Mouse (Mus musculus) limb, embryonic 10.5 days (tissue): ENCODE data around the gene Rab11fip3. TPM values are rescaled to one million over a fixed set of nuclear protein-coding genes. Genes with fewer than 3 reads are reported as not detected.
A peak's percentile ranks its signal among the peaks of the same experiment; 100 is the strongest.

ENCODE experiments used
- DNase-seq: peaks from one replicate; pipeline ENCODE4 v3.0.0-alpha.2; 2017; ENCODE audit warnings: low spot score
- H3K27ac ChIP-seq: fragments of 300-500 bp; sonication (generic); 2 replicates; pipeline ENCODE4 v1.5.1; 2016; ENCODE audit warnings: mild to moderate bottlenecking
- H3K27me3 ChIP-seq: fragments of 300-500 bp; sonication (generic); 2 replicates; pipeline ENCODE4 v1.6.1; 2016; ENCODE audit warnings: low read depth, mild to moderate bottlenecking; ENCODE audit not compliant: poor library complexity, severe bottlenecking
- H3K36me3 ChIP-seq: fragments of 300-500 bp; sonication (generic); 2 replicates; pipeline ENCODE4 v1.6.1; 2016; ENCODE audit warnings: mild to moderate bottlenecking, moderate library complexity
- H3K4me1 ChIP-seq: fragments of 300-500 bp; sonication (generic); 2 replicates; pipeline ENCODE4 v1.6.1; 2016
- H3K4me3 ChIP-seq: fragments of 300-500 bp; sonication (generic); 2 replicates; pipeline ENCODE4 v1.5.1; 2016; ENCODE audit warnings: mild to moderate bottlenecking, moderate library complexity
- H3K9me3 ChIP-seq: fragments of 300-500 bp; sonication (generic); replicated peaks from 2 replicates; pipeline ENCODE4 v1.6.1; 2016; ENCODE audit warnings: mild to moderate bottlenecking
- WGBS: fragments of 180-500 bp; shearing (Covaris S2); methylation state at CpG from one replicate; pipeline ENCODE4 v1.1.7; 2016; 5-methylcytosine and 5-hydroxymethylcytosine counted together
- polyA plus RNA-seq: library from polyadenylated mRNA; unstranded; fragments of >200 nt; fragmentation: Nextera tagmentation; extraction: Ambion mirVana; gene quantifications from 2 replicates; pipeline ENCODE4 v1.2.1, GENCODE M21; 2016

Gene Rab11fip3
- polyA plus RNA-seq, 1 experiment from 2014 or later, result 22.1 TPM

GRCm38 (mm10) chr17:26017949-26018348 lies 51.4 kb downstream of the Rab11fip3 start:
- Histone ChIP-seq H3K4me1 (0 out of 2 replicates have a peak, but pooled peaks cover 2% of the 10 kb centered on the region), H3K9me3 (no peaks in the 10 kb centered on the region), H3K27ac (no peak overlapping the region), H3K4me3 (no peak overlapping the region), H3K27me3 (no peaks in the 10 kb centered on the region), H3K36me3 (peaks cover 58% of the 10 kb centered on the region)
- WGBS, result 89% methylated on average over 5 of the region's 5 CpGs
- DNase-seq, result no peak

DNA sequence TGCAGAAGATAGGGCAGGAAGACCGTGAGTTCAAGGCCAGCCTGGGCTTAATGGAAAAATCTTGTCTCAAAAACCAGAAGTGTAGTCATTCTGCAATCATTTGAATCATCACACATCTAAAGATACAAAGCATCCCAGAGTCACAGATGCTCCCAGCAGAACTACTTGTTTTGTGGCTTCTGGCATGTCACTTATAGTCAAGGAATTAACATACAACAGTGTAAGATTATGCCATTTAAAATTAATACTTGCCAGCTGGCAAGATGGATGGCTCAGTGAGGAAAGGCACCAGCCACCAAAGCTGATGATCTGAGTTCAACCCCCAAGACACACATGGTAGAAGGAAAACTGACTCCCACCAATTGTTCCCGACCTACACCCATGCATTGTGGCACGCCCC lies 52.3 kb downstream of the Rab11fip3 start:
- no peaks in the 10 kb centered on the region for H3K27me3 ChIP-seq
- 91% methylated on average over 3 of the region's 3 CpGs for WGBS
- no peaks in the 10 kb centered on the region for H3K9me3 ChIP-seq
- H3K4me3 ChIP-seq, result no peak overlapping the region
- peaks cover 4% of the 10 kb centered on the region for H3K4me1 ChIP-seq
- H3K27ac ChIP-seq, result no peak overlapping the region
- DNase-seq, result no peak
- H3K36me3 ChIP-seq, result peaks cover 58% of the 10 kb centered on the region

DNA sequence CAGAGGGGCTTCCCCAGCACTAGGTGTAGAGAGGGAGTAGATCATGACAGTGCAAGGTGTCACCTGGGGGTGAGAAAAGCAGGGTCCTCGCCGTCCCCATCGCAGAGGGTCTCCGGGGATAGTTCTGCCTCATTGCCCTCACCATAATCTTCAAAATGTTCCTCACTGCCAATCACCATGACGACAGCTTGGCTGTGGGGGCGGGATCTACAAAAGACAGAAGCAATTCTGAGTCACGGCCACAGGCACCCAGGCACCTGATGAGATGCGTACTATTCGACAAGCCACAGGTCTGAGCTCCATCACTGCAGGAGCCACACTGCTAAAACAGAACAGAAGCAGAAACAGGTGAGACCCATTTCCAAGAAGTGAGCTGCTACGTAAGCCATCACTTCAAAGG lies 55.6 kb downstream of the Rab11fip3 start:
- Histone ChIP-seq H3K4me3 (no peak overlapping the region), H3K27me3 (no peaks in the 10 kb centered on the region), H3K4me1 (peaks cover 6% of the 10 kb centered on the region), H3K9me3 (no peaks in the 10 kb centered on the region), H3K27ac (no peak overlapping the region), H3K36me3 (peaks cover 66% of the 10 kb centered on the region)
- no peak for DNase-seq
- 92% methylated on average over 10 of the region's 10 CpGs for WGBS

- Histone ChIP-seq H3K27ac (no peak overlapping the region), H3K36me3 (peaks cover 70% of the 10 kb centered on the region), H3K4me1 (peaks cover 6% of the 10 kb centered on the region), H3K27me3 (no peaks in the 10 kb centered on the region), H3K9me3 (no peaks in the 10 kb centered on the region), H3K4me3 (peak overlapping the region; percentile 22; the same call in 1 of the 2 replicates)
- DNase-seq, result peak; percentile 82
- 7% methylated on average over 15 of the region's 15 CpGs for WGBS
Observed at GRCm38 (mm10) chr17:26011841-26012460, 57.4 kb downstream of the Rab11fip3 start.

- 39% methylated on average over 4 of the region's 4 CpGs for WGBS
- H3K27ac ChIP-seq, result no peak overlapping the region
- peaks cover 13% of the 10 kb centered on the region for H3K4me1 ChIP-seq
- peaks cover 79% of the 10 kb centered on the region for H3K36me3 ChIP-seq
- peak; percentile 72 for DNase-seq
- no peaks in the 10 kb centered on the region for H3K27me3 ChIP-seq
- H3K4me3 ChIP-seq, result no peak overlapping the region
- no peaks in the 10 kb centered on the region for H3K9me3 ChIP-seq
Observed at GRCm38 (mm10) chr17:26009540-26009939, 59.8 kb downstream of the Rab11fip3 start.

- Histone ChIP-seq H3K4me3 (no peak overlapping the region), H3K9me3 (no peaks in the 10 kb centered on the region), H3K4me1 (peaks cover 13% of the 10 kb centered on the region), H3K36me3 (peaks cover 79% of the 10 kb centered on the region), H3K27ac (no peak overlapping the region), H3K27me3 (no peaks in the 10 kb centered on the region)
- DNase-seq, result no peak
- WGBS, result 90% methylated on average over 7 of the region's 7 CpGs
Observed at GRCm38 (mm10) chr17:26008787-26009186, 60.6 kb downstream of the Rab11fip3 start.

GRCm38 (mm10) chr17:26008331-26008730 lies 61.0 kb downstream of the Rab11fip3 start:
- H3K4me3 ChIP-seq, result no peak overlapping the region
- no peak overlapping the region for H3K27ac ChIP-seq
- no peaks in the 10 kb centered on the region for H3K27me3 ChIP-seq
- no peaks in the 10 kb centered on the region for H3K9me3 ChIP-seq
- H3K36me3 ChIP-seq, result peaks cover 79% of the 10 kb centered on the region
- peaks cover 13% of the 10 kb centered on the region for H3K4me1 ChIP-seq
- DNase-seq, result no peak

DNA sequence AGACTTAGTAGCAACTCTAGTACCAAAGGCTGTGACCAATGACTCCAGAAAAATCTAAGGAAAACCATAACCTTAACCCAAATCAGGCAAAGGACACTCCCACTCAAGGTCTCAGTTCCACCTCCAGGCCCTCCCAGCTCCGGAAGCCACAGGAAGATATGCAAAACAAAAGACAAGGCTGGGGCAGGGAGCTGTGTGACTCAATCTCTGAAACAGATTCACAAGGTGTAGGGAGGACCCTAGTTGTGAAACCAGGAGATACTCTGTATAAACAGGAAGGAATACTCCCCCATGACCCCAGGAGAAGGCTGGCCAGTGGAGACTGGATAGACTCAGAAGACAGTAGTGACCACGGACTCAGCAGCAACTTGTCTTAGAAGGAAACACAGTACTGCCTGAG lies 61.7 kb downstream of the Rab11fip3 start:
- no peak overlapping the region for H3K4me3 ChIP-seq
- peaks cover 81% of the 10 kb centered on the region for H3K36me3 ChIP-seq
- no peak overlapping the region for H3K27ac ChIP-seq
- H3K4me1 ChIP-seq, result peaks cover 13% of the 10 kb centered on the region
- no peaks in the 10 kb centered on the region for H3K9me3 ChIP-seq
- no peaks in the 10 kb centered on the region for H3K27me3 ChIP-seq
- no peak for DNase-seq
- 73% methylated on average over 2 of the region's 2 CpGs for WGBS

GRCm38 (mm10) chr17:26005731-26006450 lies 63.5 kb downstream of the Rab11fip3 start:
- no peak for DNase-seq
- H3K27ac ChIP-seq, result no peak overlapping the region
- WGBS, result 78% methylated on average over 10 of the region's 10 CpGs
- H3K4me3 ChIP-seq, result no peak overlapping the region
- 0 out of 2 replicates have a peak, but pooled peaks cover 7% of the 10 kb centered on the region for H3K4me1 ChIP-seq
- H3K27me3 ChIP-seq, result no peaks in the 10 kb centered on the region
- H3K36me3 ChIP-seq, result peaks cover 81% of the 10 kb centered on the region
- H3K9me3 ChIP-seq, result no peaks in the 10 kb centered on the region

DNA sequence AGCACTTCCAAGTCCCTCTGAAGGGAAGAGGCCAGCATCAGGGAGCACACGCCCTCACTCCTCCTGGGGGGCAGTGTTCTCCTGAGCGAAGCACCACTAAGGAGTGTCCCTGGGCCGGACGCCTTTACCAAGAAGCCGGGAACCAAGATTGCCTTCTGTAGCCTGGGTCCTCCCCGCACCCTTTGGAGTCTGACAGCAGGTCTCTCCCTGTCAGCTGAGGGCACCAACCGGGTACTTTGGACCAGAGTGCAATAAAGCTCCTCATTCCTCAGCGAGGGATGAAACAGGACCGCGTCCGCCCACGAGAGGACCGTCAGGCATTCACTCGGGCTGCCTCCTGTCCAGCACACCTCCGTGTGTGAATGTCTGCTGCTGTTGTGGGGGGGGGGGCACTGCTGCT lies 64.6 kb downstream of the Rab11fip3 start:
- no peaks in the 10 kb centered on the region for H3K9me3 ChIP-seq
- no peak overlapping the region for H3K4me3 ChIP-seq
- 92% methylated on average over 15 of the region's 15 CpGs for WGBS
- H3K27me3 ChIP-seq, result no peaks in the 10 kb centered on the region
- no peak overlapping the region for H3K27ac ChIP-seq
- H3K36me3 ChIP-seq, result peaks cover 75% of the 10 kb centered on the region
- no peak for DNase-seq
- H3K4me1 ChIP-seq, result 0 out of 2 replicates have a peak, but pooled peaks cover 7% of the 10 kb centered on the region

DNA sequence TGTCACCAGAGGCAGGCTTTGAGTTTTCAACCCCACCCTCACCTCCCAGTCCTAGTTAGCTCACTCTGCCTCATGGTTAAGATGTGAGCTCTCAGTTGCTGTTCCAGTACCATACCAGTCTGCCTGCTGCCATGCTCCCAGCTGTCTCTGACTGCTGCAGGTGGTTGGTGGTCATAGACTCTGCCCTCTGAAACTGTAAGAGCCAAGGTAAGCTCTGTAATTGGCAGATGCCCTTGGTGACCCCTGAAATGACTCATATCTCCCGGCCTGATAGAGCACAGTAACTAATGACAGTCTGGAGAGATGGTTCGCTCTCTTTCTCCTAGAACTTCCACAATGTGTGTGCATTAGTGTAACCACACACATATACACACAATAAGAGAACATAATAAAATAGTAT lies 65.5 kb downstream of the Rab11fip3 start:
- WGBS, result 91% methylated on average over 2 of the region's 2 CpGs
- peaks cover 73% of the 10 kb centered on the region for H3K36me3 ChIP-seq
- no peaks in the 10 kb centered on the region for H3K9me3 ChIP-seq
- H3K4me3 ChIP-seq, result no peak overlapping the region
- no peak overlapping the region for H3K27ac ChIP-seq
- no peaks in the 10 kb centered on the region for H3K27me3 ChIP-seq
- DNase-seq, result no peak
- H3K4me1 ChIP-seq, result 0 out of 2 replicates have a peak, but pooled peaks cover 7% of the 10 kb centered on the region

GRCm38 (mm10) chr17:25998425-25998824 lies 70.9 kb downstream of the Rab11fip3 start:
- no peak for DNase-seq
- Histone ChIP-seq H3K36me3 (peaks cover 70% of the 10 kb centered on the region), H3K27me3 (no peaks in the 10 kb centered on the region), H3K4me1 (no peaks in the 10 kb centered on the region), H3K4me3 (no peak overlapping the region), H3K9me3 (no peaks in the 10 kb centered on the region), H3K27ac (no peak overlapping the region)
- 92% methylated on average over 11 of the region's 11 CpGs for WGBS

DNA sequence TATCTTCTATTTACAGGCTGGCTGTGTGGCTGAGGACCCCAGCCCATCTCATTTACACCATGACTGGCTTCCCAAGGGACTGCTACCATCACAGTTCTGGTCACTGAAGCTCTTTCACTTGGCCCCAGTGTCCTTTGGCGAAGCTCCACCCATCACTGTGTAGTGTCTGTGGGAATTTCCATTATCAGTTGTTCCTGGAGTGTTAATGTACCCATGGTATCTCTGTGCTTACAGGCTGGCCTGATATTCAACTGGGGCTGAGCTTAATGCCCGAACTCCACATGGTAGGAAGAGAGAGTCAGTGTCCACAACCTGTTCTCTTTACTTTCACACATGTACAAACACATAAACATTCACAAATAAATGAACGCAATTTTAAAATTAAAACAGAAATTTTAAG lies 75.9 kb downstream of the Rab11fip3 start:
- WGBS, result 92% methylated on average over 3 of the region's 3 CpGs
- no peaks in the 10 kb centered on the region for H3K9me3 ChIP-seq
- peaks cover 89% of the 10 kb centered on the region for H3K36me3 ChIP-seq

More for the DNA sequence above, 75.9 kb downstream of the Rab11fip3 start:
- Histone ChIP-seq H3K27ac (no peak overlapping the region), H3K4me3 (no peak overlapping the region), H3K27me3 (no peaks in the 10 kb centered on the region), H3K4me1 (no peaks in the 10 kb centered on the region)
- DNase-seq, result no peak
